Mouse (Mus musculus) v-Abl transformed pro-B cells (cell line): ENCODE measurements around the gene Gm20388.

Experiments used
- in situ Hi-C, 2 experiments: fragments of 400-800 bp; cut with MboI; formaldehyde crosslinking; loops; one replicate each; pipeline ENCODE4 v1.15.1; 2025; ENCODE audit not compliant: unreplicated experiment in 2 of 2

Gm20388 gene

DNA sequence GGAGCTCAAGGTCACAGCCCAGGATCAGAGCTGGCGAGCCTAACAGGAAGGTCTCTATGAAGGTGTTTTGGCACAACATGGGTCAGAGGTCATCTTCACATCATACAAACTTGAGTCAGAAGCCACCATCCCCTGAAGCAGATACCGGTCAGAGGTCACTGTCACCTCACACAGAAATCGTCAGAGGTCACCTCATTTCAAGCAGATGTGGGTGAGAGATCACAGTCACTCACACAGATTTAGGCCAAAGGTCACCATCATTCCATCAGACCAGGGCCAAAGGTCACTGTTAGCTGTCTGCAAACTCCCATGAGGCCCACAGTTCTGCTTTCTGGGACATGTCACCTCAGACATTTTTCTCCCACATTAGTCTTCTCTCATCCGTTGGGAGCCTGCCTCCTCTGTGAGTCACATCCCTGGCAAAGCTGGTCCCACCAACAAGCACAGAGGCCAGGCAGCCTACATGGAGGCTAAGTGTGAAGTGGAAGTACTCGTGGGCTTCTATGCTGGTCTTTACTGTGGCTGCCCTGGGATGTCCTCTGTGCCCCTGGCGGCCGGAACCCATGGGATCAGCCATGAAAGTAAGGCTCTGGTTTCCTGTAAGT, 2784.9 kb downstream of the Gm20388 start:
- in situ Hi-C loops = no loop called here

DNA sequence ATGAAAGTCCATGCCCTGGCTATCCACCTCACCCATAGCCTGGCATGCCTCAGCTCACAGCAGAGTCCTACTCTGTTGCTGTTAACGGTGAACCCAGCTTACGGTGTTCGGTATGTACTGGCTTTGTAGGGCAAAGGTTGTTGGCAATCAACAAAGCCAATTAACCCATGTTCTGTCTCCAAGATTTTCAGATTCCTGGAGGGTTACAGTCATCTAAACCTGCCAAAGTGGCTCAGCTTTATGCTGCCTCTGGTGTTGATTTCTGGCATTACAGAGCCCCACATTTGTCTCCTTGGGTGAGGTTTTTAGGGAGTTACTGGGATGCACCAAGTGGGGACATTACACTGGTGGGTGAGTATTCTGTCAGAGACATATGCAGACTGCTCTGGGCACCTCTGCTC, 2786.5 kb downstream of the Gm20388 start:
- in situ Hi-C loops = no loop called here

GRCm38 (mm10) chr8:122697586-122697985, 2786.9 kb downstream of the Gm20388 start:
- in situ Hi-C loops = no loop called here

DNA sequence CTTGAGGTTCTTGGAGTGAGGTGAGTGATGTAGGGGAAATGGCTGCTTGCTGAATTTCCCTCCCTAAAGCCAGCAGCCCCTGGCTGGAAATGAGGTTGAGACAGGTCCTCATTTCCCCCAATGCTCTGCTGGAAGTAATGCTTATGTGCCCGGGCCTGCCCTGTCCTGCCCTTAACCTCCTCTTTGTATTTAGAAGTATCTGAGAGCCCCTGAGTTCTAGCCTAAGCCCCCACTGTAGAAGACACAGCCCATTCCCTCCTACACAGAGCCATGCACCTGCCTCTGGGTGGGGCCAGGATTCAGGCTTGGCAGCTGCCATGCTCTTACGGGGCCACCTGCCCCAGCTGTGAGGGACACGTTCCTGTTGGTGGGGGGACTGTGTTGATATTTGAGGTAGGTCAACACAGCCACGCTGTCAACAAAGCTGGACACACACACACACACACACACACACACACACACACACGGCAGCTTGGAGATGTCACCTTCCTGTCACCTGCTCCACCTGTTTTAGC, 2787.7 kb downstream of the Gm20388 start:
- in situ Hi-C loops = no loop called here

- in situ Hi-C loops = no loop called here
These were observed 2788.4 kb downstream of the Gm20388 start, which contains the start of gene Cbfa2t3 for GRCm38 (mm10) chr8:122699005-122699492. Cbfa2t3 (minus strand) TSS chr8:122699109.

- in situ Hi-C loops = loop anchor here (5.0 kb wide), 1 partner anchor 33 kb away; no protein-coding TSS in a partner anchor
These were observed 2790.0 kb downstream of the Gm20388 start for GRCm38 (mm10) chr8:122700628-122701027.

DNA sequence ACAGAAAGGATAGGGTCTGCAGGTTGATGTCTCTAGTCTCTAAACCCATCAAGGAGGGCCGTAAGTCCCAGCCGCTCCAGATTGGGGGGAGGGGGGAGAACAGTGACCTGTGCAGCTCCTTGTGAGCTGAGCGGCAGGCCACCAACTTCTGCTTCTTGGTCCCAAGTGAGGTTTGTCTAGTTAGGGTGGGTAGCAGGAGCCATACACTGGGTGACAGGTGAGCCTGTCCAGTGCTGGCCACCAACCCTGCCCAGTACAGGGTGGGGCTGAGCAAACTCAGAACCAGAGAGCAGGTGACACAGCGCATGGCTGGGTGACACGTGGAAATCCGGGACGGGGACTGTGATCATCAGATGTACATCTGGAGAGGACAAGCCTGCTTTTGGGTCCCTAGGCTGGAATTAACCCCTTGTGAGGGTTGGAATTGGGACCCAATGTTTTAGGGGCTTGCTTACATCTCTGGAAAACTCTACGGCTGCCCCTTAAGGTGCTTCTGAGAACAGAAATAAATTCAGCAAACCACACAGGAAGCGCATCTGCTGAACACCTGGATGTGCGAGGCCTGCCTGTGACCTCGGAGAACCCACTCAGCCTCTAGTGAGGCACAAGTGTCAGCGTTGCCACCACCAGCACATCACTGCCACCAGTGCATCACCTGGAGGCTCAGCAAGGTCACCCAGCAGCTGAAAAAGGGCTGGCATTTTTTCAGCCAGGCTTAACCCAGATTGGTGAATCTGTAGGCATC, 2791.0 kb downstream of the Gm20388 start:
- in situ Hi-C loops = loop anchor here (5.0 kb wide), 1 partner anchor 34 kb away; no protein-coding TSS in a partner anchor

GRCm38 (mm10) chr8:122702301-122702941, 2791.8 kb downstream of the Gm20388 start:
- in situ Hi-C loops = loop anchor here (5.0 kb wide), 1 partner anchor 35 kb away; no protein-coding TSS in a partner anchor

DNA sequence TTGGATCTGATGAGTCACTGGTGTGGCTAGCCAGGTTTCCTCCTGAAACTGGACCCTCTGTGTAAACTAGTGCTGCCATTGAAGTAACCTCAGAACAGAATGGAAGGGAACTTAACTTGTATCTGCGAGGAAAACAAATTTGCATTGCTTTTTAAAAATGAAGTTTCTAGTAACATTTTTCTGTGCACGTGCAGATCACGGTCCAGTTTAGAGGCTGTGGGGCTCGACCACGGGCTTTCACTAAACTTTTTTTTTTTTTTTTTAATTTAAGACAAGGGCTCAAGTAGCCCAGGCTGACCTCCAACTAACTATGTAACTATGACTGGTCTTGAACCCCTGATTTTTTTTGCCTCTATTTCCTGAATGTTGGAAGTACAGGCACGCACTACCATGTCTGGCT, 2792.3 kb downstream of the Gm20388 start:
- in situ Hi-C loops = loop anchor here (5.0 kb wide), 1 partner anchor 36 kb away; no protein-coding TSS in a partner anchor

- in situ Hi-C loops = loop anchor here (5.0 kb wide), 1 partner anchor 37 kb away; no protein-coding TSS in a partner anchor
These were observed 2794.0 kb downstream of the Gm20388 start for GRCm38 (mm10) chr8:122704612-122705011.

- in situ Hi-C loops = no loop called here
These were observed 2795.4 kb downstream of the Gm20388 start for GRCm38 (mm10) chr8:122705901-122706561.

GRCm38 (mm10) chr8:122707184-122707583, 2796.5 kb downstream of the Gm20388 start:
- in situ Hi-C loops = no loop called here

- in situ Hi-C loops = loop anchor here (5.0 to 10.0 kb wide), 2 partner anchors 85 to 92 kb away; partner anchors contain the start of gene Pabpn1l (in 1 of the 2)
These were observed 2798.9 kb downstream of the Gm20388 start for GRCm38 (mm10) chr8:122709340-122710111.

GRCm38 (mm10) chr8:122711480-122711879, 2800.8 kb downstream of the Gm20388 start:
- in situ Hi-C loops = loop anchor here (5.0 to 10.0 kb wide), 2 partner anchors 87 to 94 kb away; partner anchors contain the start of gene Pabpn1l (in 1 of the 2)

- in situ Hi-C loops = loop anchor here (5.0 to 10.0 kb wide), 2 partner anchors 87 to 95 kb away; partner anchors contain the start of gene Pabpn1l (in 1 of the 2)
These were observed 2801.3 kb downstream of the Gm20388 start for GRCm38 (mm10) chr8:122711891-122712365.

DNA sequence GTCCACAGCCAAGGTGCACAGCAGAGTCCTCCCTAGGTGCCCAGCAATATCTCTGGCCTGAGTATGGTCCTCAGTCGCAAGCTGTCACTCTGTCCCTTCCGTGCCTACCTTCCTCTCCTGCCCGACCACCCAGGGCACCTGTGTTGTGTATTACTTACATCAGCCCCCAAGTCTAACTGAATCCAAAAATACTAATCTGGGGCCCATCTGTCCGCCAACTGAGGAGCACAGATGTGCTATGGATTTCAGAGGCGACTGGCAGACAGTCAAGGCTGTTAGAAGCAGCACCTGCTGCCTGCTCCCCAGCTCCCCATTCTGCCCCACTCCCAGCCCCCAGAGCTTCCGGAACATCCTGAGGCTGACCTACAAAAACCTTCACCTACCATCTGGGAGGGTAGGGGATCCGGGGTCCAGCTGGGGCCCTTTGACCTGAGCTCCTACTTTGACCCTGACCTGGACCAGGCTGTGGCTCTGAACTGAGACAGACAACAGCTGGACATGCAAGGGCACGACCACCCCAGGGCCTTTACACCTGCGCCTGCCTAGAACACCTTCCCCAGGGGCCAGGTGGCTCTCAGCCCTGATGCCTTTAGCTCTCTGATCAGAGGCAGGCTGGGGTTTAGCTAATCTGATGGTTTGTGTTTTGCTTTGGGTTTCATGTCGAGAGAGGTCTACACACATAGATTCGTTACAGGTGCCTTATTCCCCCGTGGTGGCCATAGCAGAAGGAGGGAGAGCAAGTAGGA, 2801.9 kb downstream of the Gm20388 start:
- in situ Hi-C loops = loop anchor here (5.0 to 10.0 kb wide), 2 partner anchors 88 to 95 kb away; partner anchors contain the start of gene Pabpn1l (in 1 of the 2)

GRCm38 (mm10) chr8:122713157-122713518, 2802.5 kb downstream of the Gm20388 start:
- in situ Hi-C loops = loop anchor here (5.0 to 10.0 kb wide), 2 partner anchors 88 to 96 kb away; partner anchors contain the start of gene Pabpn1l (in 1 of the 2)

GRCm38 (mm10) chr8:122716566-122716965, 2805.9 kb downstream of the Gm20388 start:
- in situ Hi-C loops = loop anchor here in 1 of 2 experiments (10.0 kb wide), 1 partner anchor 92 kb away; the partner anchor contains the start of gene Pabpn1l
